Mouse (Mus musculus) G1E-ER4 (cell line): ENCODE data around the gene Icam4. TPM values are rescaled to one million over a fixed set of nuclear protein-coding genes. Genes with fewer than 3 reads are reported as not detected.

Experiments used
- GATA1 ChIP-seq: IDR thresholded peaks from one replicate; pipeline ENCODE4 v1.8.0; 2012; ENCODE audit warnings: low read length, inconsistent platforms
- polyA plus RNA-seq: library from polyadenylated mRNA; stranded (reverse); fragments of >175 nt; gene quantifications from 2 replicates; pipeline ENCODE4 v1.2.3, GENCODE M21; 2012

Icam4 gene
- polyA plus RNA-seq, 1 experiment, result 16.7 TPM

DNA sequence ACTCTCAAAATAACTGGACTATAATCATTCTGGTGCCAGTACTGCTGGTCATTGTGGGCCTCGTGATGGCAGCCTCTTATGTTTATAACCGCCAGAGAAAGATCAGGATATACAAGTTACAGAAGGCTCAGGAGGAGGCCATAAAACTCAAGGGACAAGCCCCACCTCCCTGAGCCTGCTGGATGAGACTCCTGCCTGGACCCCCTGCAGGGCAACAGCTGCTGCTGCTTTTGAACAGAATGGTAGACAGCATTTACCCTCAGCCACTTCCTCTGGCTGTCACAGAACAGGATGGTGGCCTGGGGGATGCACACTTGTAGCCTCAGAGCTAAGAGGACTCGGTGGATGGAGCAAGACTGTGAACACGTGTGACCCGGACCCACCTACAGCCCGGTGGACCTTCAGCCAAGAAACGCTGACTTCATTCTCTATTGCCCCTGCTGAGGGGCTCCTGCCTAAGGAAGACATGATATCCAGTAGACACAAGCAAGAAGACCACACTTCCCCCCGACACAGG lies 1.3 kb upstream of the Icam4 start:
- TF ChIP-seq GATA1, result no peak

DNA sequence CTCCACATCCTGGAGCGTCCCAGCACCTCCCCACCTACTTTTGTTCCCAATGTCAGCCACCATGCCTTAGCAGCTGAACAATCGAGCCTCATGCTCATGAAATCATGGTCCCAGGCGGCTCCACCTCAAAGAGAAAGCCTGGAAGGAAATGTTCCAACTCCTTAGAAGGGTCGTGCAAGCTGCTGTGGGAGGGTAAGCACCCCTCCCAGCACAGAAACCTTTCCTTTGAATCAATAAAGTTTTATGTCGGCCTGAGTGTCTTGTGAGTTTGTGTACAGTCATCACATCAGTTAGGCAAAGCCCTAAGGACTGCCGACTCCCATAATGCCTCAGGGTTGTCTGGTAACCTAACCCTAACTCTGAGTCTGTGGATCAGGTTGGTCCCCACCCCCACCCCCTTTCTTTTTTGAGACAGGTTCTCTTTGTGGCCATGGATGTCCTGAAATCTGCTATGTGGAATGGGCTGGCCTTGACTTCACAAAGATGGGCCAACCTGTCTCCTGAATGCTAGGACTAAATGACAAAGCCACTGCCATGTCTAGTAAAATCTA lies 538 bp upstream of the Icam4 start:
- TF ChIP-seq GATA1, result no peak

DNA sequence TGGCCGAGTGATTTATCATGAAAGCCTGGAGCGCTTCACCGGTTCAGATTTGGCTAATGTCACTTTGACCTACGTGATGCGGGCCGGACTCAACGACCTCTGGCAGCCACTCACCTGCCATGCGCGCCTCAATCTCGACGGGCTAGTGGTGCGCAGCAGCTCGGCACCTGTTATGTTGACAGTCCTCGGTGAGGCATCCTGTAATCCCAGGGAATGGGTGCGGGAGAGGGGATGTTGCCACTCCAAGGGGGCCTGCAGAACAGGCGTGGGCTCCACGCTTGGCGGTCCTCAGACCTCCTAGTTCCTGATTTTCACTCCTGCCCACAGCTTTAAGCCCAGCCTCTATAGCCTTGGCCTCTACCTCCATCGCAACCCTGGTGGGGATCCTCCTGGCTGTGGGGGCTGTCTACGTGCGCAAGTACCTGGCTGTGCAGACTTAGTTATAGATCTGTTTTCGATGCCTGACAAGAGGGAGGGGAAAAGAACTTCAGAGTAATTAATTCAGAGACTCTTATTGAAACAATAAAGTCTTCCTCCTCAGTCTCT lies 955 bp downstream of the Icam4 start:
- no peak for TF ChIP-seq GATA1

DNA sequence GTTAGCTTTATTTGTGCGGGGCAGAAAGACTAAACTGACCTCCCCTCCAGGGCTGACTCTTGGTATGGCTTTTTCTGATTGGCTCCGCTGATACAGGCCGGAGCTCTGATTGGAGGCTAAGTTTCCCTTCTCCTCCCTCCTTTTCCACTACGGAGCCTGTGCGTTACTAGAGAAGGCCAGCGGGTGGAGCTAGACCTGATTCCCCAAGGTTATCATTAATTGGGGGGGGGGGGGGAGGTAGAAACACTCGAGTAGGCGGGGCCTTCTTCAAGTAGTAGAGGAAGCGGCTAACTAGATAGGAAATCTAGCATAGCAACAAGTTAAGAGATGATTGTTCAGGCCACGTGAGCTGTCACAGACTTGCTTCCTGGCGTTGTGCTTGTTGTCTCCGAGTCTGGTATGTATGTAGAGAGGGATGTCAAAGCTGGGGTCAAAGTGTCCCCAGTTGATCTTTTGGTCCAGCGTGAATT lies 1.6 kb downstream of the Icam4 start:
- no peak for TF ChIP-seq GATA1

DNA sequence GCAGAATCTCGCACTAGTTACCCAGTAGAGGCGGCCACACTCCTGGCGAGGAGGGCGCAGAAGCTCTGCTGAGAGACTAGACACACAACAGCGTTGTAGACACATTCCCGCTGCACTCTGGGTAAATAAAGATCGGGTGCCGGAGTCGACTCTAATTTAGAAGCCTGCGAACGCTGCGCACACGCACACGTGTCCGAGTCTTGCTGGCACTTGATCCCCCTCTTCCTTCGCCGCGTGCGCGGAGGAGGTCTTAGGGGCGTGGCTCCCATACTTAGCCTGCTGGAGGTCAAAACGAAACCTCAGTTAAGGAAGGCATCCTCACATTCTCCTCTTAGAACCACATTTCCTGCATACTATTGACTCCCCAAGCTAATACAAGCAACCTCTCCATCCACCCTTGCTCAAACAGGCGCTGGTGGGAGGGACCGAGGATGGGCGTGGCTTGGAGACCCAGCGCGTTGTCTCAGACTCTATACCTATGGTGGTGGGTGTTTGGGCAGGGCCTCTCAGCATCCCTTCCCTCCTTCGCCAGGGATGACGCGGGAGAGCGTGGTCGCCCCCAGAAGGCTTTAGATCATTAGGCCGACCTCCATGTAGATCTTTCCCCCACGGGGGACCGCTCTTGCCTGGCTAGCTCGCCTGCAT lies 2.2 kb downstream of the Icam4 start:
- TF ChIP-seq GATA1, result no peak

DNA sequence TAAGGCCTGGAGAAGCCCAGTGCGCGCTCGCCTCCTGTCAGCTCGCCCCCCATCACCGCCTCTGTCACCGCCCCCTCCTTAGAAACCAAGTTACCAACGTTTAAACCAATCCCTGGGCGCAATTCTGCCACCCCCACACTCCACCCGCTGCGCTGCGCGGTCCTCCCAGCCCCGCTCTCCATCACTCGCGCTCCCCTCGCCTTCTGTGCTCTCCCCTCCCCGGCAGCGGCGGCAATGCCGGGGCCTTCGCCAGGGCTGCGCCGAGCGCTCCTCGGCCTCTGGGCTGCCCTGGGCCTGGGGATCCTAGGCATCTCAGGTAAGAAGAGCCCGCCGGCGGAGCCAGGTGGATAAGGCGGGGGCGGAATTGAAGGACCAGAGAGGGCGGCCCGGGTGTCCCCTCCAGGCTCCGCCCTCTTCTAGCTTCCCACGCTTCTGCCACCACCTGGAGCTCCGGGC lies 2.8 kb downstream of the Icam4 start, which contains the start of gene Icam5:
TSS of gene Icam5 (plus strand) at position 178 of the 456 bp plus-strand sequence.
- no peak for TF ChIP-seq GATA1

DNA sequence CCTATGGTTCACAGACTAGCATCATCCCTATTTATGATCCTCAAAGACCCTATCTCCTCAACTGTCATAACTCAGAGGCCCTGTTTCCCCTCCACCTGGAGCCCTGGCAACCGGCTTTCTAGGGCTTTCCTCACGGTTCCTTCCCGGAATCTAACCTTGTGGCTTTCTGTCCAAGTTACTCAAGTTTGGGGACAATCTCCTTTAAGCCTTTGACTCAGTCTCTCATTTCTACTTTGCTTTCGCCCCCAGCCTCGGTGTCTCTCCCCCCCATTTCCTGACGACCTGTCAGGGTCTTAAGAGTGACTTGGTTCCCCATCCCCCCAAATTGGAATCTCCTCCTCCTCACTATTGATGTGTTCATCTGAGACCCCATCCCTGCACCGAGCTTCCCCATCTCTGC lies 3.3 kb downstream of the Icam4 start:
- no peak for TF ChIP-seq GATA1

DNA sequence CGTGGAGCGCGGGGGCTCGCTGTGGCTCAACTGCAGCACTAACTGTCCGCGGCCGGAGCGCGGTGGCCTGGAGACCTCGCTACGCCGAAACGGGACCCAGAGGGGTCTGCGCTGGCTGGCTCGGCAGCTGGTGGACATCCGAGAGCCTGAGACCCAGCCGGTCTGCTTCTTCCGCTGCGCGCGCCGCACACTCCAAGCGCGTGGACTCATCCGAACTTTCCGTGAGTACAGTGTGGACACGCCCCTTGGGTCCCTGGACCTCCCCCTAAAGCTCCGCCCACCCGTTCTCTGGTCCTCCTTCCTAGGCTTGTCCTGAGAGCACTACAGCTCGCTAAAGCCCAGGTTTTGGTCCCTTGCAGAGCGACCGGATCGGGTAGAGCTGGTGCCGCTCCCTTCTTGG lies 4.0 kb downstream of the Icam4 start:
- no peak for TF ChIP-seq GATA1

DNA sequence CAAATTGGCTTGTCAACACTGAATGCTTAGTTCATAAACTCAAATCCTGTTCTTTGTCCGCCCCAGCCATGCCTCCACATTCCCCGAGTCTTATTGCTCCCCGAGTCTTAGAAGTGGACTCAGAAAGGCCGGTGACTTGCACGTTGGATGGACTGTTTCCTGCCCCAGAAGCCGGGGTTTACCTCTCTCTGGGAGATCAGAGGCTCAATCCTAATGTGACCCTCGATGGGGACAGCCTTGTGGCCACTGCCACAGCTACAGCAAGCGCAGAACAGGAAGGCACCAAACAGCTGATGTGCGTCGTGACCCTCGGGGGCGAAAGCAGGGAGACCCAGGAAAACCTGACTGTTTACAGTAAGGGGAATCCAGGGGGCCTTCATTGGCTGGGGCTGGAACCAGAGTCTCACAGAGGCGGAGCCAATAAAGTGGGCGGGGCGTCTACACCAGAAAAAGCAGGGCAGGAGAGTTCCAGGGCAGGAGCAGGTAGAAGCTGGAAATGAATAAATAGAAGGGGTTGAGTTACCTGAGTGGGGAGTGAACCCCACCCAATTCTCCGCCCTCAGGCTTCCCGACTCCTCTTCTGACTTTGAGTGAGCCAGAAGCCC lies 5.4 kb downstream of the Icam4 start:
- TF ChIP-seq GATA1, result no peak

DNA sequence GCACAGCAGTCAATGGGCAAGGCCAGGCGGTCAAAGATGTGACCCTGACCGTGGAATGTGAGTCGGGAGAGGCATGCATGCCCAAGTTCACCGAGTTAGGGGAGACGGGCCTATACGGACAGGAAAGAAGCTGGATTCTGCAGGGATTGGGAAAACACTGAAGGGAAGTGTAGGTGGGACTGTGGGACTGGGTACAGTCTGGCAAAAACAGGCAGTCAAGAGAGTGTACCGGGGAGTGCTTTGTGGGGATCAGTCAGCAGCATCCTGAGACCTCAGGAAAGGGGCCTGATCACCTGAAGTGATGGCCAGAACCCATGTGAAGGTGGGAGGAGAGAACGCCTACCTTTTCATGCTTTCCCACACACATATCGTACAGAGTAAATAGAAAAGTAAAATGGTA lies 6.4 kb downstream of the Icam4 start:
- TF ChIP-seq GATA1, result no peak

DNA sequence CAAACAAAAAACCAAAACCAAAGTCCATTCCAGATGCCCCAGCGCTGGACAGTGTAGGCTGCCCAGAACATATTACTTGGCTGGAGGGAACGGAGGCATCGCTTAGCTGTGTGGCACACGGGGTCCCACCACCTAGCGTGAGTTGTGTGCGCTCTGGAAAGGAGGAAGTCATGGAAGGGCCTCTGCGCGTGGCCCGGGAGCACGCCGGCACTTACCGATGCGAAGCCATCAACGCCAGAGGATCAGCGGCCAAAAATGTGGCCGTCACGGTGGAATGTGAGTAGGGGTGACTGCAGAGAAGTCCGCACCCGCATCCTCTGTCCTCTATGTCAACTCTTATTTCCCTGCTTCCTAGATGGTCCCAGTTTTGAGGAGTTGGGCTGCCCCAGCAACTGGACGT lies 7.0 kb downstream of the Icam4 start:
- TF ChIP-seq GATA1, result no peak

DNA sequence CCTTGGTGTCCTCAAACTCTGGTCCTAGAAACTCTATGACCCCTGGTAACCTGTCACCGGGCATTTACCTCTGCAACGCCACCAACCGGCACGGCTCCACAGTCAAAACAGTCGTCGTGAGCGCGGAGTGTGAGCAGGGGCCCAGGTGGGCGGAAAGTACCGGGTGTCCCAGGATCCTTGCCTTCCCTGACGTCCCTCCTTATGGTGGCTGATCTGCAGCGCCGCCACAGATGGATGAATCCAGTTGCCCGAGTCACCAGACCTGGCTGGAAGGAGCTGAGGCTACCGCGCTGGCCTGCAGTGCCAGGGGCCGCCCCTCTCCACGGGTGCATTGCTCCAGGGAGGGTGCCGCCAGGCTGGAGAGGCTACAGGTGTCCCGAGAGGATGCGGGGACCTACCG lies 7.5 kb downstream of the Icam4 start:
- no peak for TF ChIP-seq GATA1

DNA sequence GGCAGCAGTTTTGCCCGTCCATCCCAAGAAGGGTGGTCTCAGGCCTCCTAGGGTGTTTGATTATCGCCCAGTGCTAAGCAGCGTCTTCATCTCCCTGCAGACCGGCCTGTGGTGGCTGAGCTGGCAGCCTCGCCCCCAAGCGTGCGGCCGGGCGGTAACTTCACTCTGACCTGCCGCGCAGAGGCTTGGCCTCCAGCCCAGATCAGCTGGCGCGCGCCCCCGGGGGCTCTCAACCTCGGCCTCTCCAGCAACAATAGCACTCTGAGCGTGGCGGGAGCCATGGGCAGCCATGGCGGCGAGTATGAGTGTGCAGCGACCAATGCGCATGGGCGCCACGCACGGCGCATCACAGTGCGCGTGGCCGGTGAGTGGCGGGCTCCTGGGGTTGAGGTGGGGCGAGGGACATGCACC lies 8.3 kb downstream of the Icam4 start:
- TF ChIP-seq GATA1, result no peak

DNA sequence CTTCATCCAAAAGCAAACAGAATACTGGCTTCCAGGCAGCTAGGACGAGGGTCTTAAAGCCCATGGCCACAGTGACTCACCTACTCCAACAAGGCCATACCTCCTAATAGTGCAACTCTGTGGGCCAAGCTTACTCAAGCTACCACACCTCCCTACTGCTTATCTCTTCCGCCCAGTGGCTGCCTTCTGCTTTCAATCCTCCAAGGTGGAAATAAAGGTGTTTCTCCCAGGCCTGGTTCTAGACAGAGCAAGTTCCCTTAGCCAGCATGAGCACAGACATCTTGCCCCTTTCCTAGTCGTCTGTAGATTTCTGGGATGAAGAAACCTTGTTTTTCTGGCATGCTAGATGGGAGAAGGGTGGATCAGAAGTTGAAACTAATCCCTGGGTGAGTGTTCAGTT lies 10.6 kb downstream of the Icam4 start:
- no peak for TF ChIP-seq GATA1

DNA sequence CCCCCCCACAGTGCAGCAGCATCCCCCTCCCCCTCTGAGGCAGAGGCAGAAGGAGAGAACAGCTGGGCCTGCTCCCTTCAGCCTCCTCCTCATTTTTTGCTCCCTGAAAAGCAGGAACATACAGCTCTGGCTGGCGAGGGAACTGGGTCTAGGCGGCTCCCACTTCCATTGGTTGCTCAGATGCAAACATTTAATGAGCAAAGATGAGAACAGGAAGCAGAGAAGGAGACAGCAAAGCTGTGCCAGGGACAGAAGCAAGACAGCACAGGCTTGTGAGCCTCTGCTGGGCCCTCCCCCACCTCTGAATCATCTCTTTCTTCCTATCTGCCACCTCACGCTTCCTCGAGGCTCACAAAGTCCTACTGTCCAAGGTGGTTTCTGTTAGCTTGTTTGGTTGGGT lies 12.1 kb downstream of the Icam4 start:
- no peak for TF ChIP-seq GATA1

DNA sequence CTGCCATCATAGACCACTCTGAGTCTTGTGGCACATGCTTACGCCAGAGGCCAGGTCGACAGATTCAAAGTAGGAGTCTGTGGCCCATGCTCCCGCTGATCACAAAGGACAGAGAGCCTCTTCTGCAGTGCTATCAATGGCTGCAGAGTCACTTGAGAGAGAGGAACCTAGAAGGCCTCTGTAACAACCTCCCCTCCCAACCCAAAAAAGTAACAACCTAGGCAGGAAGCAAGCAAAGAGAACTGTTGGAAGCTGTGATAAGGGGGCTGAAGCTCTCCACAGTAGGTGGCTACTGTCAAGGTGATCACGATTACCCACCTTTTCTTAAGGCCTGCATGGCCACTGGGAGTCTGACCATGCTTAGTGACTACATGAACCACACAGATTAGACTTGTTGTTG lies 14.4 kb downstream of the Icam4 start:
- no peak for TF ChIP-seq GATA1

DNA sequence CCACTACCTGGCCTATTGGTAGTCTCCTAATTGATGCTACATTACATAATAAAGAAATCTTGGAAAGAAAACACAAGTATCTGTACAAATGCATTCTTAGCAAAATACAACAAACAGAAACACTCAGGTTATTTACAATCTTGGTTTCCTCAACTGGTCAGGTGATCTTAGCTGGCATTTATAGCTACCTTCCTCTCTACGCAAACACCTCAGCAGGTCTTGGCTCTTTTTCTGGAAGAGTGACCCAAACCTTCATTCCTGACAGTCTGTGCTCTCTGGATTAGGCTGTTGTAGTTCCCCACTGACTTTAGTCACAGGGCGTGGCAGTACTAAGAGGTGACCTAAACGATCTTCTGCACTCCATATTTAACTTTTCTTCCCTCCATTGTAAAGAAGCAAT lies 16.1 kb downstream of the Icam4 start:
- TF ChIP-seq GATA1, result no peak

DNA sequence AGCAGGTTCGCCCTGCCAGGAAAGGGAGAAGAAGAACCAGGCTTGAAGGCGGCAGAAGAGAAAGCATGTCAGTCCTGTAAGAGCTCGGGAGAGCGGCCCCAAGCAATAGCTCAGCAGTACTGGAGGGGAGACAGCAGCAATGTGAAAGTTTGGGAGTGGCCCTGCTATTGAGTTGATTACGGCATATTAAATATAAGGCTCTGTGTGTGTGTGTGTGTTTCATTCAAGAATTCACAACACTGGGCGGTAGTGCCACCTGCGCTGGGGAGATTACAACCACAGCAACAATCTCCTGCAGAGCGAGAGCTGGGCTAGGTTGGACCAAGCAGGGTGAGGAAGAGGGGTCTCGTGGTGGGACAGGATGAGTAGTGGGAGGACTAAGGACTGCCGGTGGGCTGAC lies 22.4 kb downstream of the Icam4 start:
- TF ChIP-seq GATA1, result no peak
